Mouse (Mus musculus) layer of hippocampus, adult 18-20 months (tissue): ENCODE data around the gene Bbs5. TPM values are rescaled to one million over a fixed set of nuclear protein-coding genes. Genes with fewer than 3 reads are reported as not detected.
"Not testable (repeated sequence)": the region's sequence is repeated elsewhere in the genome, so short reads cannot be mapped to it uniquely, and the experiment has no call there.

Experiments used
- DNase-seq, 2 experiments: peaks; one replicate each; pipeline ENCODE4 v3.0.0; 2022; ENCODE audit warnings: low spot score in 2 of 2
- total RNA-seq, 2 experiments: library from RNA; stranded (reverse); gene quantifications; 2 replicates each; pipeline ENCODE4 v1.2.3; 2021

Gene Bbs5
- total RNA-seq, 2 experiments from 2014 or later: 21.8 to 25.0 TPM

DNA sequence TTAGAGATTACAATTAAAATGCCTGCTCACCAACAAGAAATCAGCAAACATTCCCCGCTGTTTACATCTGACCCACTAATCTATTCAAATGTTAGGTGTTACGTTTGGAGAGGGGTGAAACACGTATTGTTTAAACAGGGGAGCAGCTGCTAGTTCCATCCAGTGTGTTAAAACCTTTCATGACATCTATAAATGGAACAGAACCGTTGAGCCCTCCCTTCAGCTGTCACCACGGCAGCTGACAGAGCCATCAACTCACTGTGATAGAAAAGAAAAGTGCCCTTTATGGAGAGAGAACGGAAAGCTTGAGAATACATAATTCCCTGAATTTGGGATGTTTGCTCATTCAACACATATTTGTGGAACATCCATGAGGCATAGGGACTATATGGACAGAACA, 21.4 kb downstream of the Bbs5 start:
- no peak for DNase-seq

DNA sequence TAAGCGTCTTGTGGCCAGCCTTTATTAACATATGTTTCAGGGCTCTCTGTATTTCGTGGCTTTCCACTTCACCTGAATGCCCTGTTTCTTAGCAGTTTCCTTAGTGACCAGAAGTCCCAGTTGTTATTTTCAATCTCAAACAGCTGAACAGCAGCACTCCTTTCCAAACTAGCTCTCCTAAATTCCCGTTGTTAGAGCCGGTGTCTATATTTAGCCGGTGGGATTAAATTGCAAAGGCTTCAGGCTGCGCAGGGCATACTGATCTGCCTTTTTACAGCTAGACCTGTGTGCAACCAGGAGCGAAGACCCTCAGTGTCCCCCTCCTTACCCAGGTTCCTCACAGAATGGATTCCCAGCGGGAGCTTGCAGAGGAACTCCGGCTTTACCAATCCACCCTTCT, 22.9 kb downstream of the Bbs5 start, which contains the start of gene Klhl41:
TSS of gene Klhl41 (plus strand) at position 268 of the 400 bp plus-strand sequence.
- no peak for DNase-seq

DNA sequence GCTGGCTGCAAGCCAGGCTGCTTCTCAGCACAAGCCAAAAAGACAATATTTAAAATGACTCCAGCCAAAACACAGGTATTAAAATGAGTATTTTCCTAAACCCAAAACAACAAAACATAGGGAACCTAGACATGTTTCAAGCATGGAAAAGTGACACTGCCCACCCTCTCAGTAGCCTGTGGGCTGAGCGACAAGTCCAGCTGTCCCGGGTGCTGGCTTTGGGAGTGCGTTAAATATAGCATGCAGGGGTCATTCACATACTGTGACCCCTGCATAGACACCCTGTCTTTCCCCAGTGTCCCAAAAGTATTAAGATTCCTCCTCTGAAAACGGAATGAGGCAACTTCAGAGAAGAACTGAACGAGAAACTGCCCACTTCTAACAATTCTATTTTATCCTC, 26.8 kb downstream of the Bbs5 start:
- DNase-seq: no peak

DNA sequence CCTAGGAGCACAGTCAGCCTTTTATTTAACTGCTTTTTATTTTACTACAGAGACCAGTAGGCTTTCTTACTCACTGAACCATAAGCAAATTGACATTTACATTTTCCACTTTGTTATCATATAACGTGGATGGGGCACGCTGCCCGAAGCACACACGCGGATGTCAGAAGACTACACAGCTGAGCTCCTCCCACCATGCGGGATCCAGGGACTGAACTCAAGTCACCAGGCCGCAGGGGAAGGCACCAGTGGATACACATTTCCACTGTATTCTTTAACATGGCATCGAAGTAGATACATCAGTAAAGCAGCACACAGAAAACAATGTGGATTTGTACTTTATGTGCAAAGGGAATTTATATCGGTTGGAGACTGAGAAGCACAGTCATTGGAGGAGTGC, 28.3 kb downstream of the Bbs5 start:
- DNase-seq: no peak

DNA sequence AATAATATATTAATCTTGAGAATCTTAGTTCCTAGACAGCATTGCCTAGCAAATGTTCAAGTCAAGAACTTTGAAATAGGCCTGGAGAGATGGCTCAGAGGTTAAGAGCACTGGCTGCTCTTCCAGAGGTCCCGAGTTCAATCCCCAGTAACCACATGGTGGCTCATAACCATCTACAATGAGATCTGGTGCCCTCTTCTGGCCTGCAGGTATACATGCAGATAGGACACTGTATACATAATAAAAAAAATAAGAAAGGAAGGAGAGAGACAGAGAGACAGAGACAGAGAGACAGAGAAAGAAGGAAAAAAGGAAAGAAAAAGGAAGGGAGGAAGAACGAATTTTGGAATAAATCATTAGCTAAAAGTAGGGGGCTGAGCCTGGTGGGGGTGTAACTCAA, 29.7 kb downstream of the Bbs5 start:
- DNase-seq: no peak

DNA sequence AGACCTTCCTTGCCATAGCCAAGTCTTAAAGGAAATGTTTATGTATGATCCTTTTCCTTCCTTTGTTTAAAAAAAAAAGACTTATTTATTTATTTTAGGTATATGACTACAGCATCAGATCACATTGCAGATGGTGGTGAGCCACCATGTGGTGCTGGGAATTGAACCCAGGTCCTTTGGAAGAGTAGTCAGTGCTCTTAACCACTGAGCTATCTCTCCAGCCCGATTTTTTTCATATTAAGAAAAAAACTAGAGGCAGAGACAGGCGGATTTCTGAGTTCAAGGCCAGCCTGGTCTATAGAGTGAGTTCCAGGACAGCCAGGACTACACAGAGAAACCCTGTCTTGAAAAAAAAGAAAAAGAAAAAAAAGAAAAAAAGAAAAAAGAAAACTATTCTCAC, 30.2 kb downstream of the Bbs5 start:
- not testable (repeated sequence) for DNase-seq

DNA sequence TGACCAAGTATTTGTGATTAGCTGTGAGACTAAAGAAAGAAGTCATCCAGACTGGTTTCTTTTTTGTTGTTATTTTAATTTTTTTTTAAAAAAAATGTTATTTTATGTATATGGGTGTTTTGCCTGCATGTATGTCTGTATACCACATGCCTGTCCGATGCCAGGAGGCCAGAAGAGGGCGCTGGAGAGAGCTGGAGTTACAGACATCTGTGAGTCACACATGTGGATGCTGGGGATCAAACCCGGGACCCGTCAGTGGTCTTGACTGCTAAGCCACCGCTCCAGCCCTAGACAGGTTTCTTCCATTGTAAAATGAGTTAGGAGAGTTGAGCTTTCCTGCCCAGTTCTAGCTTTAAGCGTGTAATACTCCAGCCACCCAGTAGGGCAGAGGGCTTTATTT, 33.0 kb downstream of the Bbs5 start:
- no peak for DNase-seq

DNA sequence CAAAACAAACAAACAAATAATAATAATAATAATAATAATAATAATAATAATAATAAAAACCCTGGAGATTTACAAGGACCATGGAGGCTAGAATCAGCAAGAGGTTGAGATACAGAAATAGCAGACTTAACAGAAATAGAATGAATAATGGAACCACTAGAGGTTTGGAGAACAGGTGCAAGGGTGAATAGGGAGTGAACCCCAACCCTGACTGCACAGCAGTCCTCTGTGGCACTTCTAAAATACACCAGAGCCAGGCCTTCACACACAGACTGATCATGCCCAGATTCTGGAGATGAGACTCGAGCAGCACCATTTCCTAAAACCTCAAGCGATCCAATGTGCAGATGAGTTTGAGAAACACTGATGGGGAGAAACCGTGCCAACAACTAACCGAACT, 35.0 kb downstream of the Bbs5 start:
- DNase-seq: no peak

DNA sequence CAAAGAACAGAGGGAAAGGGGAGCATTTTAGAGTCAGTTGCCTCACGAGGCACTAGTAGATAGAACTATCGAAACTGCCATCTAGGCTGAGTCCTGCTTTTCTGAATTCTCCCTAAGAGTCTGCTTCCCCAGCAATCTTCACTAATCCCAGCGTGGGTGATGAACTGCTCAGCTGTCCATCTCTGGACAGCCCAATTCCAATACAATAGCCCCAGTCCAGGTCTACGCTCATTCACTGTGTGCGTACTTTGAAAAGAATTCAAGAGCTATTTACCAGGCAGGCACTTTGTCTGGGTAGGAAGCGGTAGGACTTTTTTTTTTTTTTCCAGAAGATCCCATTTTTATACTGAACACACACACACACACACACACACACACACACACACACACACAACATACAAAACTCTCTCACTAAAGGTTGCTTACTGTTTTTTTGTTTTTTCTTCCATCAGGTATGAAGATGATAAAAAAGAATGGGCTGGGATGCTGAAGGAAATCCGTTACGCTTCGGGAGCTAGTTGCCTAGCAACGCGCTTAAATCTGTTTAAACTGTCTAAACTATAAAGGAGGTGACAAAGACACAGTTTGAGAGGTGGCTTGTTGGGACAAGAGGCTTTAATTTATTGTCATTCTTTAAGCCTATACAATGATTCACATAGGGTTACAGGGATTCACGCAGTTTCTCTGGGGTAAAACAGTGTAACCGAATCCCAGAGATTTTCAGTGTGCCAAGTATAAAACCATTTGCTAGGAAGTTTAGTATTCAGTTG, 36.2 kb downstream of the Bbs5 start:
- peak in 1 of 2 experiments; percentile 42 for DNase-seq

DNA sequence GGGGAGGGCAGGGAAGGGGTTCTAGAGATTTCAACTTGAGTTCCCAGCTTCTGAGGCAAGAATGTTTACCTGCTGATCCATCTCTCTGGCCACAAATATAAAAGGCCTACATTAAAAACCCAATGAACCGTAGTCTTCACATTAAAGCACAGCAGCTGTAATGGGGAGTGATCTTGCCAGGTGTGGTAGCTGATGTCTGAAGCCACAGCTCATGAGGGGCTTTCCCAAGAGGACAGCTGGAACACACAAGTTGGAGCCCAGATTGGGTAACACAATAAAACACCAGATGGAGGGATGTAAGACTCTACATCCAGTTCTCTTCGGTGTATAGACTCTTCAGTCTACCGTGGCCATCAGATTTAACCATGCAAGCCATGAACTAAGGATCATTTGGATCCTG, 37.5 kb downstream of the Bbs5 start:
- DNase-seq: no peak

DNA sequence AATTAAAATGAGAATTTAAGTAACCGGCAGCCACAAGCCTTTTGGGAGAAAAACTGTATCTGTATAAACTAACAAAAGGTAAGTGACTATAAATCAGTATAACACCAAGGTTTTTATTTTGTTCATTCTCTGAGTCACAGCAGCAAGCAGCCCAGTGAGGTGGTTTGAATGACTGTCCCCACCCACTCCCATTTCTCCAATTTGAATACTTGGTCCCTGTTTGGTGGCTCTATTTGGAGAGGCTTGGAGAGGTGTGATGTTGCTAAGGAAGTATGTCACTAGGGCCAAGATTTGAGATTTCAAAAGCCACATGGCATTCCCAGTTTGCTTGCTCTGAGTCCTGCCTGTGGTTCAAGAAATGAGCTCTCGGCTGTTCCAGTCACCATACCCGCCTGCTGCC, 43.2 kb downstream of the Bbs5 start:
- no peak for DNase-seq

DNA sequence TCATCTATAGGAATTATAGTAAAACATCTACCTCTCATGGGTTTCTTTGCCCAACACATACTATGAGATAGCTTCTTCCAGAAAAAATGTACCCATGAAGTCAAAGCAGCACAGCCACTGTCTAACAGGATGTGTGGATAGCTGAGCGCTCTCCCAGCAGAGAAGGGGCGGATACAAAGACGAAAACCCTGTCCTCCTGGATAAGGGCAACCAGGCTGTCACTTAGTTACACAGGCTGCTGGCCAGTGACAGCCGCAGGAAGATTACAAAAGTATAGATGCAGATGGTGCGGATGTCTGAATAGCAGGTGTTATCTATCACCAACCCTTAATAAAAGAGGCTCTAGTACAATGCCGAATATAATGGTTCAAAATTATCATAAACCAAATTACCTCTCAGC, 43.9 kb downstream of the Bbs5 start:
- DNase-seq: no peak

DNA sequence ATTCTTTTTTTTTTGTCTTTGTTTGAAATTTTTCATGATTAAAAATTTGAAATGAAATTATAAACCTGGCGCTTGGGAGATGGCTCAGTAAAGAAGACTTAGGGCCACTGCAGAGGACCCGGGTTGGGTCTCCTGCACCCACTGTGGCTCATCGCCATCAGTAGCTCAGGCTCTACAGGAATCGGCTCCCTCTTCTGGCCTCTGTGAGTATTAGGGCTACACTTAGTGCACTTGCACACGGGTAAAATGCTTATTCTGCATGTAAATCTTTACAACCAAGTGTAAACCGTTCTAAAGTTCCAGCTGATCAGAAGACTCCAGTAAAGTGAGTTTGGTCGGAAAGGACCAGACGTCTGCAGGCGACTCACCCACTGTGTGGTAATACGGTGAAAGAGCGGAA, 46.5 kb downstream of the Bbs5 start:
- DNase-seq: no peak

DNA sequence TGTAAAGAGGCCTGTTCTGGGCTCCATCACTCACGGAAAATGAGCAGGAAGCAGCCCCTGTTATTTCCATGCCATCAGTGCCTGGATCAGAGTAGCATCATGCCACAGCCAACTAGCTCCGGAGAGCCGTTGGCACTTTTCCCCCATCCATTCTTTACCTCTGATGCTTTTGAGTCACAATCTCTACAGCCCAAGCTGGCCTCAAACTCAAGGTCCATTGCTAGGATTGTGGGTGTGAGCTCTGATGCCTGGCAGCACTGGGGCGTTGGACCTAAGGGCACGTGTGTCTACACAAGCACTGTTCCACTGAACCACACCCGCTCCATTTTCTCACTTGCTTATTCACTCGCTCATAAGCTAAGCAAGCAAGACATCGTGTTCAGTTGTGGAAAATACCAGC, 53.5 kb downstream of the Bbs5 start:
- DNase-seq: no peak

DNA sequence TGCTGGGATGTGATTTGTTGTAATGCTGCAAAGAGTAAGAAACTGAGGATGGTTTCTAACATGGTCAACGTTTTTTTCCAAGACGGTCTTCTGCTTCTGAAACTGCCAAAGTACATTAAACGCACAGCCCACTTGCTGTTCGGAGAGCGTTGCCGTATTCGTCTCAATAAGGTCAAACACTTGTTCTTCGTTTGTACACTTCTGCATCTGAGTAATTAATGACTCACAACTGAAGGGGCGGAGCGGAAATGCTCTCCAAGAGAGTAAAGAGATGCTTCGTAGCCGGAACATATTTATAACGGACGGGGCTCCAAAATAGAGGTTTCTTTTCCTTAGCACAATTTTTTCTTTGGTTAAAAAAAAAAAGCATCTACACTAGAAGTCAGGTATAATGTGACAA, 65.2 kb downstream of the Bbs5 start:
- DNase-seq: peak in 1 of 2 experiments; percentile 52

DNA sequence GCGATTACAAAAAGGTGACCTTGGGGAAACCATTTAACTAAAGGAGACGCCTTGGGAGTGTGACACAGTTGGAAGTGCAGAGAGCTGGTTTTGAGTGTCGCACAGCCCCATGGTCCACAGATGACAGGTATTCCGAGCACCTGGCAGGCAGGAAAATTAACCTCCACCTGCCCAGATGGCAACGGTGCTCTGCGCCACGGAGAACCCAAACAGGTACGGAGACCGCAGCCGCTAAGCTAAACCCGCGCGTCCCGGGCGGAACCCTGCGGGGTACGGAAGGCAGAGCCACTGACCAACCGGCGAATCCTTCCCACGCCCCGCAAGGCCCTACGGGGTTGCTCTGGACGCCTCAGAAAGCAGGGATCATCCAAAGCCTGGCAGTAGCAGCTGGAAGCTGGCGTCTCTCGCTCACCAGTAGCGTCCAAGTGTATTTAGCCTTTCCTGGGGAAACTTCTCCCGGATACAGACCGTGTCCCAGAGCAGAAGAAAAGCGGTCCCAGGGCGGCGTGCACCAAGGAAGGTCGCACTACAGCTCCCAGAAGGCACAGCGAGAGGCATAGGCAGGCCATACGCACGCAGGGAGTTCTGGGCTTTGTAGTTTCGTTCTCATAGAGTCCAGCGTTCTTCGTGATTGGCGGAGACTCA, 66.1 kb downstream of the Bbs5 start, which contains the start of gene Fastkd1:
TSS of gene Fastkd1 (minus strand) at position 536 of the 645 bp plus-strand sequence.
- DNase-seq: peak; percentile 86 to 95

DNA sequence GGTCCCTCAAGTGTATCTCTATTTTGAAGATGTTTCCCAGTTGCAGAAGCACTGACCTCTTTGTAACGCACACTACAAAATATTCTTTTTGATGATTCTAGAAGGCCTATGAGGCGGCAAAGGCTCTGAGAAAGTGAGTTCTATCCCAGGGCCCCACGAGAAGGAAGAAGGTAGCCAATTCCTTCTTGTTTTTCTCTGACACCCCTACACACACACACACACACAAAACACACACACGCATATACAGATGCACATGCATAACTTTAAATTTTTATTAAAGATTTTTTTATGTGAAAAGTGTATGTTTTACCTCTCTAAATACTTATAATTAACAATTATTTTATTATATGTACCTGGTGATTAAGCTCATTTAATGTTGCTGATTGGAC, 66.6 kb downstream of the Bbs5 start:
- no peak for DNase-seq

DNA sequence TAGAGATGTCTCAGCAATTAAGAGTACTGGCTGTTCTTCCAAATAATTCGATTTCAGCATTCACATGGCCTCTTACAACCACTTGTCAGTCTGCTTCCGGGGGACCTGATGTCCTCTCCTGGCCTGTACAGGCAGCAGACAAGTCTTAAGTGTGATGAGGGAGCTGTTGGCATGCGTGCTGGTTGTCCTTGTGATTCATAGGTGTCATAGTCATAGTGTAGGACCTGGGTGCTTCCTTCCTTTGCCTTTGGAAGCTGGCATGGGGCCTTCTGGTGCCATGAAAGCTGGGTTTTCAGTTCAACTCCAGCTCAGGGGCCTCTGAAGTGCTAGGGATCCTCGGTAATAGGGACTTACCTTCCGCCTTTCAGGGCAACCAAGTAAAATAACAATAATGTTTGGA, 67.2 kb downstream of the Bbs5 start:
- no peak for DNase-seq

DNA sequence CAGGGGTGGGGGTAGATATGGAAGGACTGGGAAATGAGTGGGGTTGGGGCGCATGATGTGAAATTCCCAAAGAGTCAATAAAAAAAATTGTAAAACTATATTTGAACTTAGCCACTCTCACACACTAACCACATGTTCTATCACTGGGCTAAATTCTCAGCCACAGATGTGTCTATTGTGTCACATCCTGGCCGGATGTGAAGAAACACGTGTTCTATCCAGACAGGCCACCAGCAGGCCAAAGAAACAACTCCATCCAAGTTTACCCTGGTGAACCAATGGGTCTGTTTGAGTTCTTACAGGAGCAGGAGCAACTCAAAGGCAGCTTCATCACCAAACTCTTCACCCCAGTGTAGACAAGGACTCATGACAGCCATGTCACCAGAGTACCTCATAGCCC, 69.5 kb downstream of the Bbs5 start:
- DNase-seq: no peak
